Mouse (Mus musculus): ENCODE measurements around the gene Slc4a1. TPM values are rescaled to one million over a fixed set of nuclear protein-coding genes. Genes with fewer than 3 reads are reported as not detected.

Slc4a1 gene
- polyA plus RNA-seq, 1 experiment from 2014 or later: 1.9 TPM

GRCm38 (mm10) chr11:102353021-102353431 is 13.0 kb downstream of the Slc4a1 start:
- H3K4me1 ChIP-seq: no peaks in the 10 kb centered on the region
- ATAC-seq (replicated peaks): no peak
- WGBS: 48% methylated on average over 8 of the region's 8 CpGs

GRCm38 (mm10) chr11:102352378-102352777 is 13.6 kb downstream of the Slc4a1 start:
- Histone ChIP-seq H3K9ac (replicated peaks) (no peak overlapping the region), H3K4me3 (no peak overlapping the region), H3K4me2 (replicated peaks) (no peak overlapping the region), H3K4me1 (no peaks in the 10 kb centered on the region), H3K27ac (replicated peaks) (no peak overlapping the region), H3K9me3 (no peaks in the 10 kb centered on the region), H3K27me3 (no peaks in the 10 kb centered on the region), H3K36me3 (no peaks in the 10 kb centered on the region)
- WGBS: 47% methylated on average over 5 of the region's 5 CpGs
- ATAC-seq (replicated peaks): no peak

More at GRCm38 (mm10) chr11:102353021-102353431, 13.0 kb downstream of the Slc4a1 start:
- no peak overlapping the region for H3K4me3 ChIP-seq
- no peak overlapping the region for H3K4me2 ChIP-seq (replicated peaks)
- no peak overlapping the region for H3K27ac ChIP-seq (replicated peaks)
- H3K36me3 ChIP-seq: no peaks in the 10 kb centered on the region
- H3K9ac ChIP-seq (replicated peaks): no peak overlapping the region
- H3K27me3 ChIP-seq: no peaks in the 10 kb centered on the region
- H3K9me3 ChIP-seq: no peaks in the 10 kb centered on the region

GRCm38 (mm10) chr11:102350981-102351523 is 15.0 kb downstream of the Slc4a1 start:
- Histone ChIP-seq H3K9me3 (no peaks in the 10 kb centered on the region), H3K9ac (replicated peaks) (no peak overlapping the region), H3K4me2 (replicated peaks) (no peak overlapping the region), H3K4me3 (no peak overlapping the region), H3K4me1 (no peaks in the 10 kb centered on the region), H3K27me3 (no peaks in the 10 kb centered on the region), H3K36me3 (no peaks in the 10 kb centered on the region), H3K27ac (replicated peaks) (no peak overlapping the region)
- no peak for ATAC-seq (replicated peaks)
- WGBS: 89% methylated on average over 17 of the region's 17 CpGs

GRCm38 (mm10) chr11:102350416-102350815 is 15.6 kb downstream of the Slc4a1 start:
- no peaks in the 10 kb centered on the region for H3K4me1 ChIP-seq
- H3K4me2 ChIP-seq (replicated peaks): no peak overlapping the region
- H3K27ac ChIP-seq (replicated peaks): no peak overlapping the region
- H3K27me3 ChIP-seq: no peaks in the 10 kb centered on the region
- no peaks in the 10 kb centered on the region for H3K9me3 ChIP-seq
- no peak overlapping the region for H3K4me3 ChIP-seq
- ATAC-seq (replicated peaks): no peak
- 89% methylated on average over 4 of the region's 4 CpGs for WGBS
- no peaks in the 10 kb centered on the region for H3K36me3 ChIP-seq
- no peak overlapping the region for H3K9ac ChIP-seq (replicated peaks)

GRCm38 (mm10) chr11:102349189-102349954 is 16.6 kb downstream of the Slc4a1 start:
- no peak overlapping the region for H3K27ac ChIP-seq (replicated peaks)
- 91% methylated on average over 3 of the region's 3 CpGs for WGBS
- H3K9me3 ChIP-seq: no peaks in the 10 kb centered on the region
- no peak overlapping the region for H3K4me2 ChIP-seq (replicated peaks)
- H3K27me3 ChIP-seq: no peaks in the 10 kb centered on the region
- ATAC-seq (replicated peaks): no peak
- H3K9ac ChIP-seq (replicated peaks): no peak overlapping the region
- no peaks in the 10 kb centered on the region for H3K36me3 ChIP-seq
- H3K4me1 ChIP-seq: no peaks in the 10 kb centered on the region
- no peak overlapping the region for H3K4me3 ChIP-seq

- Histone ChIP-seq H3K9me3 (no peaks in the 10 kb centered on the region), H3K36me3 (no peaks in the 10 kb centered on the region), H3K4me2 (replicated peaks) (no peak overlapping the region), H3K9ac (replicated peaks) (no peak overlapping the region), H3K27ac (replicated peaks) (no peak overlapping the region), H3K4me1 (no peaks in the 10 kb centered on the region), H3K27me3 (no peaks in the 10 kb centered on the region), H3K4me3 (no peak overlapping the region)
- no peak for ATAC-seq (replicated peaks)
- WGBS: 85% methylated on average over 11 of the region's 11 CpGs
Measured at GRCm38 (mm10) chr11:102348771-102349170, 17.2 kb downstream of the Slc4a1 start.

GRCm38 (mm10) chr11:102348101-102348585 is 17.9 kb downstream of the Slc4a1 start:
- H3K4me3 ChIP-seq: no peak overlapping the region
- 92% methylated on average over 7 of the region's 7 CpGs for WGBS
- no peak for ATAC-seq (replicated peaks)

GRCm38 (mm10) chr11:102347683-102348082 is 18.3 kb downstream of the Slc4a1 start:
- Histone ChIP-seq H3K27ac (replicated peaks) (no peak overlapping the region), H3K27me3 (no peaks in the 10 kb centered on the region), H3K9me3 (no peaks in the 10 kb centered on the region), H3K9ac (replicated peaks) (no peak overlapping the region), H3K4me3 (no peak overlapping the region), H3K4me1 (no peaks in the 10 kb centered on the region), H3K36me3 (no peaks in the 10 kb centered on the region), H3K4me2 (replicated peaks) (no peak overlapping the region)
- 56% methylated on average over 5 of the region's 5 CpGs for WGBS
- no peak for ATAC-seq (replicated peaks)

More at GRCm38 (mm10) chr11:102348101-102348585, 17.9 kb downstream of the Slc4a1 start:
- Histone ChIP-seq H3K4me1 (no peaks in the 10 kb centered on the region), H3K4me2 (replicated peaks) (no peak overlapping the region), H3K27ac (replicated peaks) (no peak overlapping the region), H3K9ac (replicated peaks) (no peak overlapping the region), H3K36me3 (no peaks in the 10 kb centered on the region), H3K27me3 (no peaks in the 10 kb centered on the region), H3K9me3 (no peaks in the 10 kb centered on the region)

GRCm38 (mm10) chr11:102346926-102347325 is 19.1 kb downstream of the Slc4a1 start:
- Histone ChIP-seq H3K9ac (replicated peaks) (no peak overlapping the region), H3K27me3 (no peaks in the 10 kb centered on the region), H3K4me3 (no peak overlapping the region), H3K4me2 (replicated peaks) (no peak overlapping the region), H3K4me1 (no peaks in the 10 kb centered on the region), H3K27ac (replicated peaks) (no peak overlapping the region), H3K9me3 (no peaks in the 10 kb centered on the region), H3K36me3 (no peaks in the 10 kb centered on the region)
- no peak for ATAC-seq (replicated peaks)
- 66% methylated on average over 5 of the region's 5 CpGs for WGBS

- Histone ChIP-seq H3K9ac (replicated peaks) (no peak overlapping the region), H3K9me3 (no peaks in the 10 kb centered on the region), H3K4me1 (peaks cover under 1% of the 10 kb centered on the region; the same call in 1 of the 2 replicates), H3K27me3 (no peaks in the 10 kb centered on the region), H3K27ac (replicated peaks) (no peak overlapping the region), H3K4me2 (replicated peaks) (no peak overlapping the region), H3K36me3 (no peaks in the 10 kb centered on the region), H3K4me3 (no peak overlapping the region)
- WGBS: 92% methylated on average over 3 of the region's 3 CpGs
- ATAC-seq (replicated peaks): no peak
Measured at GRCm38 (mm10) chr11:102344458-102344857, 21.5 kb downstream of the Slc4a1 start.

- 58% methylated on average over 12 of the region's 12 CpGs for WGBS
Measured at GRCm38 (mm10) chr11:102342742-102343141, 23.3 kb downstream of the Slc4a1 start.

GRCm38 (mm10) chr11:102341101-102341500 is 24.9 kb downstream of the Slc4a1 start:
- H3K27me3 ChIP-seq: no peaks in the 10 kb centered on the region

More at GRCm38 (mm10) chr11:102342742-102343141, 23.3 kb downstream of the Slc4a1 start:
- Histone ChIP-seq H3K9ac (replicated peaks) (no peak overlapping the region), H3K4me1 (peaks cover 11% of the 10 kb centered on the region), H3K27me3 (no peaks in the 10 kb centered on the region), H3K4me2 (replicated peaks) (no peak overlapping the region), H3K4me3 (no peak overlapping the region), H3K9me3 (no peaks in the 10 kb centered on the region), H3K36me3 (no peaks in the 10 kb centered on the region), H3K27ac (replicated peaks) (no peak overlapping the region)
- no peak for ATAC-seq (replicated peaks)

More at GRCm38 (mm10) chr11:102341101-102341500, 24.9 kb downstream of the Slc4a1 start:
- H3K4me1 ChIP-seq: peaks cover 11% of the 10 kb centered on the region
- no peaks in the 10 kb centered on the region for H3K36me3 ChIP-seq
- no peak overlapping the region for H3K4me3 ChIP-seq
- H3K27ac ChIP-seq (replicated peaks): no peak overlapping the region
- H3K9ac ChIP-seq (replicated peaks): no peak overlapping the region
- no peak for ATAC-seq (replicated peaks)
- WGBS: 90% methylated on average over 4 of the region's 4 CpGs
- H3K9me3 ChIP-seq: no peaks in the 10 kb centered on the region
- H3K4me2 ChIP-seq (replicated peaks): no peak overlapping the region
